Mouse (Mus musculus) C2C12 (cell line): ENCODE results near the gene Zfp619. TPM values are rescaled to one million over a fixed set of nuclear protein-coding genes. Genes with fewer than 3 reads are reported as not detected.
"Not testable (repeated sequence)": the region's sequence is repeated elsewhere in the genome, so short reads cannot be mapped to it uniquely, and the experiment has no call there.

Experiments
- H3K27me3 ChIP-seq: one replicate; pipeline ENCODE4 v1.6.1; 2011; ENCODE audit not compliant: control insufficient read depth, insufficient read depth, insufficient read length
- H3K36me3 ChIP-seq: one replicate; pipeline ENCODE4 v1.6.1; 2011; ENCODE audit not compliant: control insufficient read depth, insufficient read depth
- H3K4me3 ChIP-seq: one replicate; pipeline ENCODE4 v1.5.1; 2011; ENCODE audit warnings: mild to moderate bottlenecking, control low read depth; ENCODE audit not compliant: poor library complexity, insufficient read depth, severe bottlenecking
- H3K79me2 ChIP-seq: one replicate; pipeline ENCODE4 v1.6.1; 2011; ENCODE audit not compliant: control insufficient read depth, insufficient read depth
- H3K79me3 ChIP-seq: one replicate; pipeline ENCODE4 v1.6.1; 2011; ENCODE audit warnings: low read depth, control low read depth
- H3ac ChIP-seq: one replicate; pipeline ENCODE3; 2011; ENCODE audit warnings: low read depth; ENCODE audit not compliant: control insufficient read depth, insufficient read length
- CEBPB ChIP-seq: IDR thresholded peaks from one replicate; pipeline ENCODE4 v1.6.1; 2011; ENCODE audit warnings: low read depth, mild to moderate bottlenecking, control low read depth, moderate library complexity
- CTCF ChIP-seq: IDR thresholded peaks from one replicate; pipeline ENCODE4 v1.5.1; 2011; ENCODE audit not compliant: control insufficient read depth, insufficient read depth, insufficient read length
- FOSL1 ChIP-seq: IDR thresholded peaks from one replicate; pipeline ENCODE4 v1.8.0; 2011; ENCODE audit warnings: mild to moderate bottlenecking, low read length; ENCODE audit not compliant: poor library complexity, insufficient read depth, severe bottlenecking
- MAX ChIP-seq: IDR thresholded peaks from one replicate; pipeline ENCODE4 v1.6.1; 2011; ENCODE audit warnings: mild to moderate bottlenecking, control low read depth
- MYOD1 ChIP-seq: IDR thresholded peaks from one replicate; pipeline ENCODE4 v1.6.1; 2011; ENCODE audit warnings: low read depth; ENCODE audit not compliant: control insufficient read depth, insufficient read length
- MYOG ChIP-seq: IDR thresholded peaks from one replicate; pipeline ENCODE4 v1.6.1; 2011; ENCODE audit not compliant: control insufficient read depth, insufficient read length; ENCODE audit errors: extremely low read depth
- USF1 ChIP-seq: IDR thresholded peaks from one replicate; pipeline ENCODE4 v1.6.1; 2011; ENCODE audit warnings: low read depth, mild to moderate bottlenecking, control low read depth, moderate library complexity
- polyA plus RNA-seq: library from polyadenylated mRNA; unstranded; fragments of >200 nt; fragmentation: generic; extraction: Trizol; gene quantifications from one replicate; pipeline ENCODE4 v1.2.1, GENCODE M21; 2012; ENCODE audit warnings: missing spikeins

Zfp619 gene
- polyA plus RNA-seq, 1 experiment = 0.20 TPM

GRCm38 (mm10) chr7:39549336-39549735, 31.8 kb downstream of the Zfp619 start:
- H3ac ChIP-seq = no peak overlapping the region

GRCm38 (mm10) chr7:39551976-39552891, 34.7 kb downstream of the Zfp619 start:
- TF ChIP-seq CTCF = no peak
- no peak for TF ChIP-seq MAX
- no peak for TF ChIP-seq MYOD1
- no peak for TF ChIP-seq CEBPB
- peak overlapping the region; percentile 92 for H3ac ChIP-seq
- H3K79me3 ChIP-seq = peaks cover 29% of the 10 kb centered on the region
- peak overlapping the region; percentile 36 for H3K4me3 ChIP-seq
- H3K79me2 ChIP-seq = peaks cover 27% of the 10 kb centered on the region
- H3K36me3 ChIP-seq = no peaks in the 10 kb centered on the region
- H3K27me3 ChIP-seq = no peaks in the 10 kb centered on the region

More at GRCm38 (mm10) chr7:39549336-39549735, 31.8 kb downstream of the Zfp619 start:
- Histone ChIP-seq H3K4me3 (no peak overlapping the region), H3K79me2 (peaks cover 16% of the 10 kb centered on the region), H3K27me3 (no peaks in the 10 kb centered on the region), H3K79me3 (peaks cover 15% of the 10 kb centered on the region), H3K36me3 (no peaks in the 10 kb centered on the region)
- TF ChIP-seq FOSL1 = no peak
- TF ChIP-seq USF1 = no peak
- TF ChIP-seq MAX = no peak
- no peak for TF ChIP-seq MYOG
- TF ChIP-seq MYOD1 = no peak
- no peak for TF ChIP-seq CTCF
- TF ChIP-seq CEBPB = no peak

- Histone ChIP-seq H3K79me3 (peaks cover 29% of the 10 kb centered on the region), H3K79me2 (peaks cover 27% of the 10 kb centered on the region), H3K27me3 (no peaks in the 10 kb centered on the region), H3K4me3 (peak overlapping the region; percentile 36), H3K36me3 (no peaks in the 10 kb centered on the region), H3ac (peak overlapping the region; percentile 45)
- TF ChIP-seq USF1 = no peak
- TF ChIP-seq MYOD1 = no peak
These were observed 35.4 kb downstream of the Zfp619 start for GRCm38 (mm10) chr7:39552993-39553392.

GRCm38 (mm10) chr7:39553871-39554270, 36.3 kb downstream of the Zfp619 start:
- no peaks in the 10 kb centered on the region for H3K36me3 ChIP-seq
- TF ChIP-seq FOSL1 = no peak
- TF ChIP-seq CEBPB = no peak
- no peak for TF ChIP-seq USF1
- TF ChIP-seq MAX = no peak
- no peak for TF ChIP-seq MYOG
- H3K4me3 ChIP-seq = no peak overlapping the region
- no peak overlapping the region for H3ac ChIP-seq
- H3K79me3 ChIP-seq = peaks cover 33% of the 10 kb centered on the region
- peaks cover 27% of the 10 kb centered on the region for H3K79me2 ChIP-seq
- H3K27me3 ChIP-seq = no peaks in the 10 kb centered on the region

GRCm38 (mm10) chr7:39580066-39580465, 62.5 kb downstream of the Zfp619 start:
- no peaks in the 10 kb centered on the region for H3K36me3 ChIP-seq
- H3K4me3 ChIP-seq = no peak overlapping the region
- H3K79me2 ChIP-seq = no peaks in the 10 kb centered on the region
- no peaks in the 10 kb centered on the region for H3K27me3 ChIP-seq
- no peak overlapping the region for H3ac ChIP-seq
- TF ChIP-seq MAX (no peak), MYOD1 (no peak), CEBPB (no peak), USF1 (no peak), MYOG (no peak), CTCF (no peak), FOSL1 (no peak)
- H3K79me3 ChIP-seq = no peaks in the 10 kb centered on the region

- TF ChIP-seq USF1 = no peak
- TF ChIP-seq MYOG = no peak
- TF ChIP-seq FOSL1 = no peak
- TF ChIP-seq CEBPB = no peak
- no peak for TF ChIP-seq MYOD1
- no peak for TF ChIP-seq MAX
- no peak for TF ChIP-seq CTCF
- Histone ChIP-seq H3K79me3 (no peaks in the 10 kb centered on the region), H3K27me3 (no peaks in the 10 kb centered on the region), H3K4me3 (no peak overlapping the region), H3K79me2 (no peaks in the 10 kb centered on the region), H3K36me3 (no peaks in the 10 kb centered on the region), H3ac (no peak overlapping the region)
These were observed 63.0 kb downstream of the Zfp619 start for GRCm38 (mm10) chr7:39580601-39581000.

- not testable (repeated sequence) for H3K79me2 ChIP-seq, H3ac ChIP-seq, H3K27me3 ChIP-seq, H3K36me3 ChIP-seq, H3K79me3 ChIP-seq, H3K4me3 ChIP-seq
These were observed 69.3 kb downstream of the Zfp619 start for GRCm38 (mm10) chr7:39586834-39587233.
